Mouse (Mus musculus) forelimb bud, embryonic 11.5 days (tissue): ENCODE measurements around the gene Timm44.
"Not testable (repeated sequence)": the region's sequence is repeated elsewhere in the genome, so short reads cannot be mapped to it uniquely, and the experiment has no call there.

Experiments
- DNase-seq: peaks from one replicate; pipeline ENCODE4 v3.0.0-alpha.2; 2012; ENCODE audit warnings: low read depth, low spot score

The Timm44 gene

GRCm38 (mm10) chr8:4265160-4265914 is 10.4 kb downstream of the Timm44 start:
- no peak for DNase-seq

- DNase-seq: no peak
These were observed 12.5 kb downstream of the Timm44 start for GRCm38 (mm10) chr8:4263105-4263791.

- DNase-seq: no peak
These were observed 15.9 kb downstream of the Timm44 start for GRCm38 (mm10) chr8:4259805-4260170.

GRCm38 (mm10) chr8:4259125-4259804 is 16.4 kb downstream of the Timm44 start, which contains the start of gene Ctxn1:
Ctxn1 (minus strand) TSS chr8:4259274.
- DNase-seq: peak; percentile 91

- DNase-seq: peak; percentile 64
These were observed 17.0 kb downstream of the Timm44 start for GRCm38 (mm10) chr8:4258678-4259077.

- peak; percentile 86 for DNase-seq
These were observed 17.5 kb downstream of the Timm44 start for GRCm38 (mm10) chr8:4258233-4258632.

GRCm38 (mm10) chr8:4257350-4257749 is 18.4 kb downstream of the Timm44 start:
- no peak for DNase-seq

- DNase-seq: no peak
These were observed 18.8 kb downstream of the Timm44 start for GRCm38 (mm10) chr8:4256911-4257310.

- not testable (repeated sequence) for DNase-seq
These were observed 20.2 kb downstream of the Timm44 start for GRCm38 (mm10) chr8:4255471-4255870.

GRCm38 (mm10) chr8:4254001-4254400 is 21.7 kb downstream of the Timm44 start:
- DNase-seq: no peak

- peak; percentile 89 for DNase-seq
These were observed 22.5 kb downstream of the Timm44 start, which contains the start of gene Snapc2 for GRCm38 (mm10) chr8:4252934-4253841. Snapc2 (plus strand) TSS chr8:4253080.

- no peak for DNase-seq
These were observed 23.5 kb downstream of the Timm44 start for GRCm38 (mm10) chr8:4252116-4252760.

- peak; percentile 80 for DNase-seq
These were observed 25.3 kb downstream of the Timm44 start for GRCm38 (mm10) chr8:4250306-4250970.

- no peak for DNase-seq
These were observed 26.5 kb downstream of the Timm44 start for GRCm38 (mm10) chr8:4249213-4249612.

GRCm38 (mm10) chr8:4247951-4248540 is 27.7 kb downstream of the Timm44 start, which contains the start of gene Tgfbr3l:
Tgfbr3l (plus strand) TSS chr8:4248214.
- no peak for DNase-seq

GRCm38 (mm10) chr8:4247241-4247640 is 28.5 kb downstream of the Timm44 start:
- DNase-seq: no peak

GRCm38 (mm10) chr8:4245737-4246136 is 30.0 kb downstream of the Timm44 start:
- DNase-seq: no peak

GRCm38 (mm10) chr8:4245061-4245460 is 30.7 kb downstream of the Timm44 start:
- no peak for DNase-seq

GRCm38 (mm10) chr8:4239193-4239890 is 36.4 kb downstream of the Timm44 start:
- DNase-seq: no peak
